Mouse (Mus musculus): Measurements from ENCODE around the gene Ddb2. TPM values are rescaled to one million over a fixed set of nuclear protein-coding genes. Genes with fewer than 3 reads are reported as not detected.

Ddb2 gene
- total RNA-seq (2015): 11.5 and 11.8 TPM in 2 replicates
- 7.7 and 10.6 TPM in 2 replicates for total RNA-seq (2017)

- peak; percentile 97 for ATAC-seq (replicated peaks; ENCODE audit: poor library complexity)
Observed at GRCm38 (mm10) chr2:91236601-91237510, at the start of gene Ddb2. Gene Ddb2, minus strand, starts transcription at chr2:91236982.

GRCm38 (mm10) chr2:91285885-91286505, 49.2 kb upstream of the Ddb2 start:
- ATAC-seq (replicated peaks; ENCODE audit: poor library complexity): peak; percentile 90

- no peak for ATAC-seq (replicated peaks; ENCODE audit: poor library complexity)
Observed at GRCm38 (mm10) chr2:91284375-91285199, 47.8 kb upstream of the Ddb2 start.

GRCm38 (mm10) chr2:91283972-91284371, 47.2 kb upstream of the Ddb2 start:
- no peak for ATAC-seq (replicated peaks; ENCODE audit: poor library complexity)

GRCm38 (mm10) chr2:91281366-91281765, 44.6 kb upstream of the Ddb2 start:
- ATAC-seq (replicated peaks; ENCODE audit: poor library complexity): no peak

- no peak for ATAC-seq (replicated peaks; ENCODE audit: poor library complexity)
Observed at GRCm38 (mm10) chr2:91279372-91279755, 42.6 kb upstream of the Ddb2 start.

- ATAC-seq (replicated peaks; ENCODE audit: poor library complexity): no peak; the same call in 1 of the 2 replicates
Observed at GRCm38 (mm10) chr2:91278749-91279371, 42.1 kb upstream of the Ddb2 start.

- no peak for ATAC-seq (replicated peaks; ENCODE audit: poor library complexity)
Observed at GRCm38 (mm10) chr2:91269687-91270133, 32.9 kb upstream of the Ddb2 start.

- ATAC-seq (replicated peaks; ENCODE audit: poor library complexity): no peak
Observed at GRCm38 (mm10) chr2:91268706-91269105, 31.9 kb upstream of the Ddb2 start.

- ATAC-seq (replicated peaks; ENCODE audit: poor library complexity): no peak
Observed at GRCm38 (mm10) chr2:91268042-91268441, 31.3 kb upstream of the Ddb2 start.

- peak; percentile 98 for ATAC-seq (replicated peaks; ENCODE audit: poor library complexity)
Observed at GRCm38 (mm10) chr2:91264711-91265681, 28.2 kb upstream of the Ddb2 start, which contains the start of gene Arfgap2. Gene Arfgap2, plus strand, starts transcription at chr2:91264974.

GRCm38 (mm10) chr2:91263692-91264660, 27.2 kb upstream of the Ddb2 start:
- ATAC-seq (replicated peaks; ENCODE audit: poor library complexity): no peak

- no peak for ATAC-seq (replicated peaks; ENCODE audit: poor library complexity)
Observed at GRCm38 (mm10) chr2:91259493-91259892, 22.7 kb upstream of the Ddb2 start.

GRCm38 (mm10) chr2:91258830-91259229, 22.0 kb upstream of the Ddb2 start:
- ATAC-seq (replicated peaks; ENCODE audit: poor library complexity): no peak

GRCm38 (mm10) chr2:91258054-91258453, 21.3 kb upstream of the Ddb2 start:
- no peak for ATAC-seq (replicated peaks; ENCODE audit: poor library complexity)

GRCm38 (mm10) chr2:91257126-91257980, 20.6 kb upstream of the Ddb2 start:
- peak; percentile 21; the same call in 1 of the 2 replicates for ATAC-seq (replicated peaks; ENCODE audit: poor library complexity)
